In the genomic region with DNA sequence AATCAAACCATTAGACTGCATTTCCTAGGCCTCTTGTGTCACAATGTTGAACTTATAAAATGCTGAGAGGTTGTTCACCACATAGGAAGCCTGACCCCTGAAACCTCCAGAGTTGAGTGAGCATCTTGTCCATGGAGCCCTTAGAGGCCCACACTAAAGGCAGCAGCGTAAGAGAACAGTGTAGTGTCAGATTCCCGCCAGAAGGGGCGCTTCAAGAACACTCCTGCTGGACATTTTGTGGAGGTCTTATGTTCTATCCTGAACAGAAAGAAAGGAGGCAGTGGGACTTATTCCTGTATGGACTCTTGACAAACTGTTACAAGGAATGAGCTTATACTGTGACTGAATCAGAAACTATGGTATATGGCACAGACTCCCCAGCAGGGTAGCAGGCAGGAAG, we compare ENCODE assay signal across 8 mouse cellular contexts. TPM values are rescaled to one million over a fixed set of nuclear protein-coding genes. Genes with fewer than 3 reads are reported as not detected.
DNase-seq lines count a peak whose midpoint lies in the region; ATAC-seq and TF ChIP-seq lines count a peak whose summit lies in the region.

No protein-coding gene starts in this region.

- no peaks in the 10 kb centered on the region for H3K4me1 ChIP-seq in kidney, adult 2 months (ENCODE audit: control insufficient read depth, insufficient read depth, low read length)
- no peaks in the 10 kb centered on the region for H3K4me1 ChIP-seq in kidney, embryonic 15.5 days

- no peak overlapping the region for H3K9ac ChIP-seq in kidney, embryonic 15.5 days

- H3K4me2 ChIP-seq in kidney, embryonic 15.5 days: no peak overlapping the region

- no peak for ATAC-seq in CD4-positive, CD25-positive, alpha-beta regulatory T cell, adult 4 months
- ATAC-seq in kidney, embryonic 15.5 days (replicated peaks; ENCODE audit: low FRiP score): no peak

- TF ChIP-seq CTCF in kidney, adult 2 months (conservative IDR thresholded peaks at IDR 0.05; ENCODE audit: insufficient read depth, insufficient read length, low read depth, low read length): peak; percentile 47

- no peaks in the 10 kb centered on the region for H3K27me3 ChIP-seq in kidney, adult 2 months (replicated peaks; ENCODE audit: control insufficient read depth, insufficient read depth, low read length)
- H3K27me3 ChIP-seq in kidney, embryonic 15.5 days: no peaks in the 10 kb centered on the region

- 60% methylated on average over 3 of the region's 3 CpGs for WGBS in kidney, adult 2 months
- 43% methylated on average over 3 of the region's 3 CpGs for WGBS in kidney, embryonic 15.5 days

- H3K4me3 ChIP-seq in kidney, adult 2 months (ENCODE audit: insufficient read depth, low read depth, low read length): no peak overlapping the region
- no peak overlapping the region for H3K4me3 ChIP-seq in kidney, embryonic 15.5 days (replicated peaks)

- DNase-seq in CD4-positive, CD25-positive, alpha-beta regulatory T cell, adult 2 months (ENCODE audit: low read depth, low spot score): peak; percentile 45
- DNase-seq in kidney, adult 2 months: peak; percentile 57
- peak; percentile 28 for DNase-seq in adrenal gland, postnatal 25 days
- peak; percentile 63 for DNase-seq in kidney, adult 9 months
- peak; percentile 65 for DNase-seq in retina, postnatal 1 day
- no peak for DNase-seq in layer of hippocampus, adult 8-10 months (ENCODE audit: low spot score in 2 of 2)

- no peak overlapping the region for H3K27ac ChIP-seq in kidney, adult 2 months (ENCODE audit: insufficient read depth, low read depth, low read length)
- no peak overlapping the region for H3K27ac ChIP-seq in kidney, embryonic 15.5 days

- no peak for TF ChIP-seq POLR2A in kidney, adult 2 months (IDR thresholded peaks at IDR 0.05; ENCODE audit: low read depth, low read length)

- no peaks in the 10 kb centered on the region; the same call in 1 of the 2 replicates for H3K36me3 ChIP-seq in kidney, adult 2 months (ENCODE audit: control insufficient read depth, insufficient read depth, low read length)
- peaks cover 78% of the 10 kb centered on the region for H3K36me3 ChIP-seq in kidney, embryonic 15.5 days

- H3K9me3 ChIP-seq in kidney, embryonic 15.5 days (replicated peaks): no peaks in the 10 kb centered on the region

RNA-seq across cellular contexts. Expression of a gene that starts 10.0 kb away (rescaled TPM):
- 1 to 10 TPM; 3.5 to 5.9 TPM for polyA plus RNA-seq in CD4-positive, CD25-positive, alpha-beta regulatory T cell, adult 4 months (2017; shearing (Covaris generic))
- 42.7 and 43.3 TPM in 2 replicates for polyA plus RNA-seq in kidney, adult 2 months (2012; rRNA removed)
- polyA plus RNA-seq in kidney, embryonic 15.5 days (2015; fragmentation: Nextera tagmentation; extraction: Ambion mirVana): 42.6 and 45.2 TPM in 2 replicates
- total RNA-seq in adrenal gland, postnatal 25 days (2021): 13.8 and 19.9 TPM in 2 replicates
- total RNA-seq in layer of hippocampus, adult 8-10 months (2022): 10 to 100 TPM; 43.1 to 52.1 (median 47.2) TPM

RNA-seq across cellular contexts. Expression of a gene that starts 20.7 kb away (rescaled TPM):
- 10 to 100 TPM in 1 of 2 experiments, 1 to 10 TPM in 1; 9.2 to 18.0 TPM for polyA plus RNA-seq in CD4-positive, CD25-positive, alpha-beta regulatory T cell, adult 4 months (2017; shearing (Covaris generic))
- 13.8 and 15.4 TPM in 2 replicates for polyA plus RNA-seq in kidney, adult 2 months (2012; rRNA removed)
- polyA plus RNA-seq in kidney, embryonic 15.5 days (2015; fragmentation: Nextera tagmentation; extraction: Ambion mirVana): 54.1 and 63.6 TPM in 2 replicates
- 21.6 and 23.9 TPM in 2 replicates for total RNA-seq in adrenal gland, postnatal 25 days (2021)
- total RNA-seq in layer of hippocampus, adult 8-10 months (2022): 10 to 100 TPM; 27.1 to 28.8 (median 28.2) TPM

RNA-seq across cellular contexts. Expression of a gene that starts 29.7 kb away (rescaled TPM):
- polyA plus RNA-seq in CD4-positive, CD25-positive, alpha-beta regulatory T cell, adult 4 months (2017; shearing (Covaris generic)): not detected
- polyA plus RNA-seq in kidney, adult 2 months (2012; rRNA removed): 12.0 and 21.3 TPM in 2 replicates
- polyA plus RNA-seq in kidney, embryonic 15.5 days (2015; fragmentation: Nextera tagmentation; extraction: Ambion mirVana): 141 and 161 TPM in 2 replicates
- total RNA-seq in adrenal gland, postnatal 25 days (2021): 3.5 and 4.2 TPM in 2 replicates
- 1 to 10 TPM; 5.1 to 7.5 (median 5.6) TPM for total RNA-seq in layer of hippocampus, adult 8-10 months (2022)

Comparison
In these comparisons a context has a peak if more than half of its experiments do, and no peak if none do; other contexts are left out.
1. DNase-seq: peak in CD4-positive, CD25-positive, alpha-beta regulatory T cell, adult 2 months (single experiment), kidney, adult 2 months (single experiment), adrenal gland, postnatal 25 days (single experiment), kidney, adult 9 months (single experiment) and retina, postnatal 1 day (single experiment); none in layer of hippocampus, adult 8-10 months (0 of 2).
2. RNA of a gene that starts 29.7 kb away (polyA plus RNA-seq): 141 to 161 TPM in kidney, embryonic 15.5 days and 12.0 to 21.3 TPM in kidney, adult 2 months; not detected in CD4-positive, CD25-positive, alpha-beta regulatory T cell, adult 4 months; every median in the first group is over 10 times any median in the second.